In the genomic region with DNA sequence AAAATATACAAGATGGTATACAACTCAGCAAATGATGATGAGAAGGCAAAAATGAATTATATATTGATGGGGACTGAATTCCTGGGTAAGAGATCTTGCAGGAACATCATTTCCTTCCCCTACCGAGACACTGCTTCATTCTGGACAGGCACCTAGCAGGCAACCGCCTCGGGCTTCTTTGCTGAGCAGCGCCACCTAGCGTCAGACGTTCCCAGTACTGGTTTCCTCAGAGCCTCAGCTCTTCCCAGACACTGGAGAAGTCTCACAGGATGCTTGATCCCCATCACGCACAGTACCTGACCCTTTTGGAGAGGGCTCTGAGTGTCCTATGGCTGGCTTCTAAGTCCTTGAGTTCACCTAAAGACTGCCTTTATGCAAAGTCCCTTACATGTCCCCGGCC, we compare ENCODE assay signal across 8 mouse cellular contexts.
DNase-seq lines count a peak whose midpoint lies in the region; ATAC-seq and TF ChIP-seq lines count a peak whose summit lies in the region.

No protein-coding gene starts in this region.

- H3K4me2 ChIP-seq in forebrain, embryonic 11.5 days (ENCODE audit: low read depth, low read length, severe bottlenecking) = no peak overlapping the region

- no peaks in the 10 kb centered on the region for H3K27me3 ChIP-seq in forebrain, embryonic 11.5 days (ENCODE audit: control insufficient read depth, insufficient read depth, low read length)

- peak; percentile 24 for DNase-seq in CD4-positive helper T cell, adult 2 months (ENCODE audit: low read depth, low spot score)
- peak; percentile 89 for DNase-seq in brain, embryonic 14.5 days (ENCODE audit: low read depth)
- peak; percentile 92 for DNase-seq in forebrain, embryonic 11.5 days (ENCODE audit: low spot score)
- peak; percentile 74 to 88 for DNase-seq in heart, postnatal 36 days
- peak; percentile 94 to 96 for DNase-seq in kidney, postnatal 4 days
- peak; percentile 80 for DNase-seq in lung, adult 2 months
- DNase-seq in thymus, postnatal 0 days (ENCODE audit: low spot score) = peak; percentile 54

- 16% methylated on average over 8 of the region's 8 CpGs for WGBS in forebrain, embryonic 11.5 days
- WGBS in lung, adult 2 months = 15% methylated on average over 8 of the region's 8 CpGs

- no peaks in the 10 kb centered on the region for H3K36me3 ChIP-seq in forebrain, embryonic 11.5 days (ENCODE audit: control insufficient read depth, insufficient read depth, low read length)

- peak; percentile 66; the same call in 1 of the 2 replicates for ATAC-seq in forebrain, embryonic 11.5 days (replicated peaks; ENCODE audit: low FRiP score)
- peak; percentile 77 for ATAC-seq in neutrophil, adult 5-6 weeks (ENCODE audit: extremely low read depth, insufficient number of reproducible peaks, low FRiP score, poor library complexity, severe bottlenecking)

- no peak for TF ChIP-seq POLR2A in brain, embryonic 14.5 days (IDR thresholded peaks at IDR 0.05; ENCODE audit: borderline replicate concordance, extremely low read depth, insufficient read depth, insufficient read length, poor library complexity, severe bottlenecking)
- no peak for TF ChIP-seq POLR2A in lung, adult 2 months (IDR thresholded peaks at IDR 0.05; ENCODE audit: borderline replicate concordance, extremely low read depth, low read depth, low read length)

- no peak overlapping the region for H3K9ac ChIP-seq in forebrain, embryonic 11.5 days (ENCODE audit: low read length)

- no peak overlapping the region for H3K27ac ChIP-seq in forebrain, embryonic 11.5 days (ENCODE audit: low read depth, low read length)

- no peak overlapping the region for H3K4me3 ChIP-seq in forebrain, embryonic 11.5 days (ENCODE audit: low read depth, low read length)
- H3K4me3 ChIP-seq in lung, adult 2 months (replicated peaks; ENCODE audit: extremely low read depth, low read depth, low read length) = no peak overlapping the region

- H3K4me1 ChIP-seq in forebrain, embryonic 11.5 days (replicated peaks; ENCODE audit: control insufficient read depth, insufficient read depth, low read length) = no peaks in the 10 kb centered on the region
- H3K4me1 ChIP-seq in lung, adult 2 months (ENCODE audit: control insufficient read depth, insufficient read depth, low read length) = no peaks in the 10 kb centered on the region

- intact Hi-C loops in heart, postnatal 36 days (cut with DNase I) = loop anchor here (2.0 kb wide), 2 partner anchors 251 to 457 kb away; no protein-coding TSS in a partner anchor

- no peaks in the 10 kb centered on the region for H3K9me3 ChIP-seq in forebrain, embryonic 11.5 days (ENCODE audit: control insufficient read depth, low read length)

- peak; percentile 93 for TF ChIP-seq CTCF in brain, embryonic 14.5 days (IDR thresholded peaks at IDR 0.05; ENCODE audit: borderline replicate concordance, extremely low read depth, insufficient read depth, insufficient read length)
- peak; percentile 88 for TF ChIP-seq CTCF in lung, adult 2 months (IDR thresholded peaks at IDR 0.05; ENCODE audit: insufficient read depth, low read length)

Comparison
In these comparisons a context has a peak if more than half of its experiments do, and no peak if none do; other contexts are left out.
1. DNase-seq: peak in every context shown above with its lines; median percentile 95 in kidney, postnatal 4 days; 92 in forebrain, embryonic 11.5 days; 89 in brain, embryonic 14.5 days; 81 in heart, postnatal 36 days; 80 in lung, adult 2 months; 54 in thymus, postnatal 0 days; 24 in CD4-positive helper T cell, adult 2 months.